Mouse (Mus musculus): ENCODE measurements around the gene Gm20521. TPM values are rescaled to one million over a fixed set of nuclear protein-coding genes. Genes with fewer than 3 reads are reported as not detected.

Gene Gm20521
- polyA plus RNA-seq, 1 experiment: not detected

- H3K27ac ChIP-seq (replicated peaks; ENCODE audit: low read depth, low read length): no peak within 1 kb of the TSS
- peak within 1 kb of the TSS; percentile 96 for H3K4me3 ChIP-seq (ENCODE audit: insufficient read depth, low read depth, low read length)
Observed at GRCm38 (mm10) chr14:54912886-54913285, 29.6 kb downstream of the Gm20521 start, which contains the start of gene Slc22a17. Gene Slc22a17, minus strand, starts transcription at chr14:54913132.

GRCm38 (mm10) chr14:54913343-54913742 is 30.1 kb downstream of the Gm20521 start:
- Histone ChIP-seq H3K4me3 (ENCODE audit: insufficient read depth, low read depth, low read length) (peak overlapping the region; percentile 96), H3K4me1 (ENCODE audit: control insufficient read depth, insufficient read depth, insufficient read length, low read length) (peaks cover 3% of the 10 kb centered on the region; the same call in 1 of the 2 replicates), H3K27ac (replicated peaks; ENCODE audit: low read depth, low read length) (no peak overlapping the region)

More at GRCm38 (mm10) chr14:54912886-54913285, 29.6 kb downstream of the Gm20521 start, which contains the start of gene Slc22a17:
- H3K4me1 ChIP-seq (ENCODE audit: control insufficient read depth, insufficient read depth, insufficient read length, low read length): peaks cover 3% of the 10 kb centered on the region; the same call in 1 of the 2 replicates

GRCm38 (mm10) chr14:54920076-54920685 is 36.9 kb downstream of the Gm20521 start:
- H3K4me3 ChIP-seq (ENCODE audit: insufficient read depth, low read depth, low read length): no peak overlapping the region
- H3K27ac ChIP-seq (replicated peaks; ENCODE audit: low read depth, low read length): no peak overlapping the region
- no peaks in the 10 kb centered on the region for H3K4me1 ChIP-seq (ENCODE audit: control insufficient read depth, insufficient read depth, insufficient read length, low read length)

- H3K27ac ChIP-seq (replicated peaks; ENCODE audit: low read depth, low read length): peak overlapping the region; percentile 19; the same call in 1 of the 2 replicates
- peak overlapping the region; percentile 57 for H3K4me3 ChIP-seq (ENCODE audit: insufficient read depth, low read depth, low read length)
- no peaks in the 10 kb centered on the region for H3K4me1 ChIP-seq (ENCODE audit: control insufficient read depth, insufficient read depth, insufficient read length, low read length)
Observed at GRCm38 (mm10) chr14:54924641-54925348, 41.6 kb downstream of the Gm20521 start.

GRCm38 (mm10) chr14:54925349-54926342 is 42.4 kb downstream of the Gm20521 start, which contains the start of gene Efs:
Gene Efs, minus strand, starts transcription at chr14:54926126.
- Histone ChIP-seq H3K4me1 (ENCODE audit: control insufficient read depth, insufficient read depth, insufficient read length, low read length) (no peaks in the 10 kb centered on the region), H3K4me3 (ENCODE audit: insufficient read depth, low read depth, low read length) (peak within 1 kb of the TSS; percentile 57), H3K27ac (replicated peaks; ENCODE audit: low read depth, low read length) (peak within 1 kb of the TSS; percentile 48)

GRCm38 (mm10) chr14:54926401-54927158 is 43.3 kb downstream of the Gm20521 start:
- H3K27ac ChIP-seq (replicated peaks; ENCODE audit: low read depth, low read length): 0 out of 2 replicates have a peak overlapping the region, but pooled peaks have one; percentile 12
- H3K4me3 ChIP-seq (ENCODE audit: insufficient read depth, low read depth, low read length): peak overlapping the region; percentile 57
- no peaks in the 10 kb centered on the region for H3K4me1 ChIP-seq (ENCODE audit: control insufficient read depth, insufficient read depth, insufficient read length, low read length)

- Histone ChIP-seq H3K4me1 (ENCODE audit: control insufficient read depth, insufficient read depth, insufficient read length, low read length) (no peaks in the 10 kb centered on the region), H3K4me3 (ENCODE audit: insufficient read depth, low read depth, low read length) (no peak overlapping the region), H3K27ac (replicated peaks; ENCODE audit: low read depth, low read length) (no peak overlapping the region)
Observed at GRCm38 (mm10) chr14:54927296-54927695, 44.1 kb downstream of the Gm20521 start.

GRCm38 (mm10) chr14:54929801-54930200 is 46.6 kb downstream of the Gm20521 start:
- Histone ChIP-seq H3K4me1 (ENCODE audit: control insufficient read depth, insufficient read depth, insufficient read length, low read length) (no peaks in the 10 kb centered on the region), H3K27ac (replicated peaks; ENCODE audit: low read depth, low read length) (no peak overlapping the region), H3K4me3 (ENCODE audit: insufficient read depth, low read depth, low read length) (no peak overlapping the region)

- H3K27ac ChIP-seq (replicated peaks; ENCODE audit: low read depth, low read length): no peak overlapping the region
- H3K4me3 ChIP-seq (ENCODE audit: insufficient read depth, low read depth, low read length): no peak overlapping the region
Observed at GRCm38 (mm10) chr14:54930431-54930830, 47.2 kb downstream of the Gm20521 start.

GRCm38 (mm10) chr14:54932645-54933150 is 49.5 kb downstream of the Gm20521 start, which contains the start of gene Il25:
Gene Il25, plus strand, starts transcription at chr14:54932695.
- Histone ChIP-seq H3K4me3 (ENCODE audit: insufficient read depth, low read depth, low read length) (no peak within 1 kb of the TSS), H3K4me1 (ENCODE audit: control insufficient read depth, insufficient read depth, insufficient read length, low read length) (no peaks in the 10 kb centered on the region), H3K27ac (replicated peaks; ENCODE audit: low read depth, low read length) (no peak within 1 kb of the TSS)

More at GRCm38 (mm10) chr14:54930431-54930830, 47.2 kb downstream of the Gm20521 start:
- no peaks in the 10 kb centered on the region for H3K4me1 ChIP-seq (ENCODE audit: control insufficient read depth, insufficient read depth, insufficient read length, low read length)

GRCm38 (mm10) chr14:54935904-54936830 is 52.9 kb downstream of the Gm20521 start, which contains the start of gene Cmtm5:
Gene Cmtm5, plus strand, starts transcription at chr14:54936261.
- Histone ChIP-seq H3K27ac (replicated peaks; ENCODE audit: low read depth, low read length) (no peak within 1 kb of the TSS), H3K4me3 (ENCODE audit: insufficient read depth, low read depth, low read length) (no peak within 1 kb of the TSS), H3K4me1 (ENCODE audit: control insufficient read depth, insufficient read depth, insufficient read length, low read length) (no peaks in the 10 kb centered on the region)

GRCm38 (mm10) chr14:54936831-54937160 is 53.6 kb downstream of the Gm20521 start:
- Histone ChIP-seq H3K27ac (replicated peaks; ENCODE audit: low read depth, low read length) (no peak overlapping the region), H3K4me1 (ENCODE audit: control insufficient read depth, insufficient read depth, insufficient read length, low read length) (no peaks in the 10 kb centered on the region), H3K4me3 (ENCODE audit: insufficient read depth, low read depth, low read length) (no peak overlapping the region)

All from brown adipose tissue, adult 24 weeks (tissue).